Mouse (Mus musculus): ENCODE results near the gene Stard10. TPM values are rescaled to one million over a fixed set of nuclear protein-coding genes. Genes with fewer than 3 reads are reported as not detected.

Gene Stard10
- polyA plus RNA-seq, 1 experiment: 619 TPM

GRCm38 (mm10) chr7:101293611-101294010 lies 23.3 kb upstream of the Stard10 start:
- Histone ChIP-seq H3K36me3 (ENCODE audit: control insufficient read depth, insufficient read depth, low read length) (no peaks in the 10 kb centered on the region), H3K4me3 (ENCODE audit: control insufficient read depth, low read depth, low read length) (no peak overlapping the region), H3K27ac (ENCODE audit: control insufficient read depth, insufficient read depth, low read depth, low read length) (no peak overlapping the region), H3K4me1 (ENCODE audit: control insufficient read depth, insufficient read depth, low read length) (peaks cover 9% of the 10 kb centered on the region), H3K27me3 (ENCODE audit: control insufficient read depth, insufficient read depth, low read length) (no peaks in the 10 kb centered on the region)
- TF ChIP-seq CTCF (IDR thresholded peaks at IDR 0.05; ENCODE audit: control insufficient read depth, insufficient read depth, insufficient replicate concordance, low read depth, low read length): no peak
- TF ChIP-seq POLR2A (IDR thresholded peaks at IDR 0.05; ENCODE audit: control insufficient read depth, low read depth, low read length): no peak

- Histone ChIP-seq H3K27me3 (ENCODE audit: control insufficient read depth, insufficient read depth, low read length) (no peaks in the 10 kb centered on the region), H3K36me3 (ENCODE audit: control insufficient read depth, insufficient read depth, low read length) (no peaks in the 10 kb centered on the region), H3K27ac (ENCODE audit: control insufficient read depth, insufficient read depth, low read depth, low read length) (no peak overlapping the region), H3K4me3 (ENCODE audit: control insufficient read depth, low read depth, low read length) (no peak overlapping the region), H3K4me1 (ENCODE audit: control insufficient read depth, insufficient read depth, low read length) (peaks cover 9% of the 10 kb centered on the region)
- TF ChIP-seq CTCF (IDR thresholded peaks at IDR 0.05; ENCODE audit: control insufficient read depth, insufficient read depth, insufficient replicate concordance, low read depth, low read length): no peak
- TF ChIP-seq POLR2A (IDR thresholded peaks at IDR 0.05; ENCODE audit: control insufficient read depth, low read depth, low read length): no peak
Observed at GRCm38 (mm10) chr7:101295438-101295837, 21.4 kb upstream of the Stard10 start.

GRCm38 (mm10) chr7:101296252-101297022 lies 20.4 kb upstream of the Stard10 start:
- Histone ChIP-seq H3K27ac (ENCODE audit: control insufficient read depth, insufficient read depth, low read depth, low read length) (no peak overlapping the region), H3K36me3 (ENCODE audit: control insufficient read depth, insufficient read depth, low read length) (no peaks in the 10 kb centered on the region), H3K4me1 (ENCODE audit: control insufficient read depth, insufficient read depth, low read length) (peaks cover 12% of the 10 kb centered on the region), H3K27me3 (ENCODE audit: control insufficient read depth, insufficient read depth, low read length) (no peaks in the 10 kb centered on the region), H3K4me3 (ENCODE audit: control insufficient read depth, low read depth, low read length) (peak overlapping the region; percentile 37)
- TF ChIP-seq POLR2A (IDR thresholded peaks at IDR 0.05; ENCODE audit: control insufficient read depth, low read depth, low read length) (no peak), CTCF (IDR thresholded peaks at IDR 0.05; ENCODE audit: control insufficient read depth, insufficient read depth, insufficient replicate concordance, low read depth, low read length) (no peak; the same call in 1 of the 2 replicates)

GRCm38 (mm10) chr7:101297023-101297405 lies 19.9 kb upstream of the Stard10 start:
- Histone ChIP-seq H3K36me3 (ENCODE audit: control insufficient read depth, insufficient read depth, low read length) (no peaks in the 10 kb centered on the region), H3K4me1 (ENCODE audit: control insufficient read depth, insufficient read depth, low read length) (peaks cover 15% of the 10 kb centered on the region), H3K27me3 (ENCODE audit: control insufficient read depth, insufficient read depth, low read length) (no peaks in the 10 kb centered on the region), H3K27ac (ENCODE audit: control insufficient read depth, insufficient read depth, low read depth, low read length) (no peak overlapping the region), H3K4me3 (ENCODE audit: control insufficient read depth, low read depth, low read length) (no peak overlapping the region)
- no peak for TF ChIP-seq POLR2A (IDR thresholded peaks at IDR 0.05; ENCODE audit: control insufficient read depth, low read depth, low read length)
- TF ChIP-seq CTCF (IDR thresholded peaks at IDR 0.05; ENCODE audit: control insufficient read depth, insufficient read depth, insufficient replicate concordance, low read depth, low read length): no peak

- Histone ChIP-seq H3K36me3 (ENCODE audit: control insufficient read depth, insufficient read depth, low read length) (no peaks in the 10 kb centered on the region), H3K27me3 (ENCODE audit: control insufficient read depth, insufficient read depth, low read length) (no peaks in the 10 kb centered on the region), H3K4me3 (ENCODE audit: control insufficient read depth, low read depth, low read length) (no peak overlapping the region), H3K4me1 (ENCODE audit: control insufficient read depth, insufficient read depth, low read length) (peaks cover 22% of the 10 kb centered on the region), H3K27ac (ENCODE audit: control insufficient read depth, insufficient read depth, low read depth, low read length) (no peak overlapping the region)
- TF ChIP-seq POLR2A (IDR thresholded peaks at IDR 0.05; ENCODE audit: control insufficient read depth, low read depth, low read length): no peak
- no peak for TF ChIP-seq CTCF (IDR thresholded peaks at IDR 0.05; ENCODE audit: control insufficient read depth, insufficient read depth, insufficient replicate concordance, low read depth, low read length)
Observed at GRCm38 (mm10) chr7:101298375-101298774, 18.5 kb upstream of the Stard10 start.

GRCm38 (mm10) chr7:101301361-101301880 lies 15.5 kb upstream of the Stard10 start:
- Histone ChIP-seq H3K4me3 (ENCODE audit: control insufficient read depth, low read depth, low read length) (peak overlapping the region; percentile 64), H3K27me3 (ENCODE audit: control insufficient read depth, insufficient read depth, low read length) (no peaks in the 10 kb centered on the region), H3K4me1 (ENCODE audit: control insufficient read depth, insufficient read depth, low read length) (peaks cover 20% of the 10 kb centered on the region), H3K36me3 (ENCODE audit: control insufficient read depth, insufficient read depth, low read length) (no peaks in the 10 kb centered on the region), H3K27ac (ENCODE audit: control insufficient read depth, insufficient read depth, low read depth, low read length) (no peak overlapping the region)
- TF ChIP-seq POLR2A (IDR thresholded peaks at IDR 0.05; ENCODE audit: control insufficient read depth, low read depth, low read length): no peak
- TF ChIP-seq CTCF (IDR thresholded peaks at IDR 0.05; ENCODE audit: control insufficient read depth, insufficient read depth, insufficient replicate concordance, low read depth, low read length): no peak

- H3K27me3 ChIP-seq (ENCODE audit: control insufficient read depth, insufficient read depth, low read length): no peaks in the 10 kb centered on the region
- no peak within 1 kb of the TSS for H3K27ac ChIP-seq (ENCODE audit: control insufficient read depth, insufficient read depth, low read depth, low read length)
- no peak for TF ChIP-seq POLR2A (IDR thresholded peaks at IDR 0.05; ENCODE audit: control insufficient read depth, low read depth, low read length)
- TF ChIP-seq CTCF (IDR thresholded peaks at IDR 0.05; ENCODE audit: control insufficient read depth, insufficient read depth, insufficient replicate concordance, low read depth, low read length): no peak
- H3K4me3 ChIP-seq (ENCODE audit: control insufficient read depth, low read depth, low read length): peak within 1 kb of the TSS; percentile 64
- peaks cover 15% of the 10 kb centered on the region for H3K4me1 ChIP-seq (ENCODE audit: control insufficient read depth, insufficient read depth, low read length)
- H3K36me3 ChIP-seq (ENCODE audit: control insufficient read depth, insufficient read depth, low read length): no peaks in the 10 kb centered on the region
Observed at GRCm38 (mm10) chr7:101301881-101302456, 14.9 kb upstream of the Stard10 start, which contains the start of gene Atg16l2. Atg16l2 (minus strand) TSS chr7:101302251.
